Mouse (Mus musculus): ENCODE data around the gene Ltc4s. TPM values are rescaled to one million over a fixed set of nuclear protein-coding genes. Genes with fewer than 3 reads are reported as not detected.
A peak's percentile ranks its signal among the peaks of the same experiment; 100 is the strongest.

Ltc4s gene
- polyA plus RNA-seq, 1 experiment from 2014 or later = not detected

- H3K27me3 ChIP-seq = no peaks in the 10 kb centered on the region
- peak; percentile 66 for DNase-seq (ENCODE audit: low read depth, low spot score)
- in situ Hi-C loops (cut with MboI; ENCODE audit: low pct_unique_long_range_greater_than_20kb) = no loop called here
- TF ChIP-seq CTCF (IDR thresholded peaks at IDR 0.05) = no peak
- ATAC-seq = peak; percentile 83
- ChIA-PET POLR2A (interaction anchor here (0.7 to 1.2 kb wide), 3 partner anchors 9 to 42 kb away, joined by 3 read pairs; partner anchors contain the start of genes Mgat4b and Sqstm1), CTCF (interaction anchor here (0.9 to 1.0 kb wide), 2 partner anchors 21 to 36 kb away, joined by 3 read pairs; no protein-coding TSS in a partner anchor)
Measured at GRCm38 (mm10) chr11:50252166-50252565, 13.8 kb upstream of the Ltc4s start.

GRCm38 (mm10) chr11:50248473-50249171 lies 10.2 kb upstream of the Ltc4s start:
- POLR2A ChIA-PET = no interaction called here
- in situ Hi-C loops (cut with MboI; ENCODE audit: low pct_unique_long_range_greater_than_20kb) = no loop called here

GRCm38 (mm10) chr11:50245269-50245668 lies 6.9 kb upstream of the Ltc4s start:
- in situ Hi-C loops (cut with MboI; ENCODE audit: low pct_unique_long_range_greater_than_20kb) = no loop called here
- POLR2A ChIA-PET = interaction anchor here (0.6 kb wide), 1 partner anchor 234 kb away, joined by 3 read pairs; no protein-coding TSS in a partner anchor
- no peak for DNase-seq (ENCODE audit: low read depth, low spot score)
- ATAC-seq = no peak
- H3K27me3 ChIP-seq = no peaks in the 10 kb centered on the region
- no peak for TF ChIP-seq CTCF (IDR thresholded peaks at IDR 0.05)
- CTCF ChIA-PET = interaction anchor here (1.2 to 1.4 kb wide), 2 partner anchors 13 to 17 kb away, joined by 4 read pairs; no protein-coding TSS in a partner anchor

More at GRCm38 (mm10) chr11:50248473-50249171, 10.2 kb upstream of the Ltc4s start:
- CTCF ChIA-PET = no interaction called here
- ATAC-seq (no peak), DNase-seq (ENCODE audit: low read depth, low spot score) (no peak)
- no peaks in the 10 kb centered on the region for H3K27me3 ChIP-seq
- TF ChIP-seq CTCF (IDR thresholded peaks at IDR 0.05) = no peak

- ChIA-PET POLR2A (no interaction called here), CTCF (interaction anchor here (1.1 kb wide), 1 partner anchor 20 kb away, joined by 4 read pairs; no protein-coding TSS in a partner anchor)
- ATAC-seq (no peak), DNase-seq (ENCODE audit: low read depth, low spot score) (no peak)
- TF ChIP-seq CTCF (IDR thresholded peaks at IDR 0.05) = no peak
- H3K27me3 ChIP-seq = no peaks in the 10 kb centered on the region
- in situ Hi-C loops (cut with MboI; ENCODE audit: low pct_unique_long_range_greater_than_20kb) = no loop called here
Measured at GRCm38 (mm10) chr11:50243926-50244325, 5.5 kb upstream of the Ltc4s start.

- H3K27me3 ChIP-seq = no peaks in the 10 kb centered on the region
- CTCF ChIA-PET = no interaction called here
Measured at GRCm38 (mm10) chr11:50240235-50240911, 2.0 kb upstream of the Ltc4s start.

GRCm38 (mm10) chr11:50238821-50239791 lies 690 bp upstream of the Ltc4s start:
- no peak for TF ChIP-seq CTCF (IDR thresholded peaks at IDR 0.05)
- CTCF ChIA-PET = interaction anchor here (1.4 kb wide), 1 partner anchor 77 kb away, joined by 5 read pairs; no protein-coding TSS in a partner anchor
- no peaks in the 10 kb centered on the region for H3K27me3 ChIP-seq
- in situ Hi-C loops (cut with MboI; ENCODE audit: low pct_unique_long_range_greater_than_20kb) = no loop called here
- ATAC-seq = no peak
- DNase-seq (ENCODE audit: low read depth, low spot score) = no peak
- POLR2A ChIA-PET = interaction anchor here (0.6 kb wide), 1 partner anchor 12 kb away, joined by 3 read pairs; no protein-coding TSS in a partner anchor

More at GRCm38 (mm10) chr11:50240235-50240911, 2.0 kb upstream of the Ltc4s start:
- TF ChIP-seq CTCF (IDR thresholded peaks at IDR 0.05) = no peak
- ATAC-seq (no peak), DNase-seq (ENCODE audit: low read depth, low spot score) (no peak)
- in situ Hi-C loops (cut with MboI; ENCODE audit: low pct_unique_long_range_greater_than_20kb) = no loop called here
- POLR2A ChIA-PET = no interaction called here

GRCm38 (mm10) chr11:50236937-50237835 lies 1.2 kb downstream of the Ltc4s start:
- ChIA-PET CTCF (no interaction called here), POLR2A (no interaction called here)
- in situ Hi-C loops (cut with MboI; ENCODE audit: low pct_unique_long_range_greater_than_20kb) = no loop called here
- ATAC-seq (no peak), DNase-seq (ENCODE audit: low read depth, low spot score) (no peak)
- no peak for TF ChIP-seq CTCF (IDR thresholded peaks at IDR 0.05)
- H3K27me3 ChIP-seq = no peaks in the 10 kb centered on the region

GRCm38 (mm10) chr11:50236540-50236936 lies 1.9 kb downstream of the Ltc4s start:
- no peak for DNase-seq (ENCODE audit: low read depth, low spot score)
- TF ChIP-seq CTCF (IDR thresholded peaks at IDR 0.05) = no peak
- CTCF ChIA-PET = no interaction called here
- H3K27me3 ChIP-seq = no peaks in the 10 kb centered on the region
- POLR2A ChIA-PET = no interaction called here
- in situ Hi-C loops (cut with MboI; ENCODE audit: low pct_unique_long_range_greater_than_20kb) = no loop called here
- peak; percentile 47 for ATAC-seq

- POLR2A ChIA-PET = no interaction called here
- in situ Hi-C loops (cut with MboI; ENCODE audit: low pct_unique_long_range_greater_than_20kb) = no loop called here
Measured at GRCm38 (mm10) chr11:50234606-50235005, 3.8 kb downstream of the Ltc4s start.

More at GRCm38 (mm10) chr11:50234606-50235005, 3.8 kb downstream of the Ltc4s start:
- no peaks in the 10 kb centered on the region for H3K27me3 ChIP-seq
- ATAC-seq (no peak), DNase-seq (ENCODE audit: low read depth, low spot score) (no peak)
- TF ChIP-seq CTCF (IDR thresholded peaks at IDR 0.05) = no peak
- CTCF ChIA-PET = interaction anchor here (1.0 kb wide), 1 partner anchor 73 kb away, joined by 3 read pairs; no protein-coding TSS in a partner anchor
